Mouse (Mus musculus) CD4-positive, CD25-positive, alpha-beta regulatory T cell, adult 2 months (primary cell): Measurements from ENCODE around the gene Cd151.

ENCODE experiments used
- DNase-seq: peaks from one replicate; pipeline ENCODE4 v3.0.0-alpha.2; 2012; ENCODE audit warnings: low read depth, low spot score

The Cd151 gene

GRCm38 (mm10) chr7:141467230-141468030, at the start of gene Cd151:
Cd151 (plus strand) TSS chr7:141467392.
- peak; percentile 84 for DNase-seq

- DNase-seq, result no peak
Observed at GRCm38 (mm10) chr7:141417731-141418681, 49.2 kb upstream of the Cd151 start.

- no peak for DNase-seq
Observed at GRCm38 (mm10) chr7:141418970-141419369, 48.2 kb upstream of the Cd151 start.

- no peak for DNase-seq
Observed at GRCm38 (mm10) chr7:141420030-141420702, 47.0 kb upstream of the Cd151 start.

- no peak for DNase-seq
Observed at GRCm38 (mm10) chr7:141423811-141424210, 43.4 kb upstream of the Cd151 start.

- DNase-seq, result no peak
Observed at GRCm38 (mm10) chr7:141426948-141427730, 40.1 kb upstream of the Cd151 start.

- DNase-seq, result no peak
Observed at GRCm38 (mm10) chr7:141428701-141429100, 38.5 kb upstream of the Cd151 start.

- peak; percentile 59 for DNase-seq
Observed at GRCm38 (mm10) chr7:141429310-141429709, 37.9 kb upstream of the Cd151 start, which contains the start of gene Cend1. Cend1 (minus strand) TSS chr7:141429491.

GRCm38 (mm10) chr7:141429840-141430584, 37.2 kb upstream of the Cd151 start:
- DNase-seq, result no peak

GRCm38 (mm10) chr7:141430585-141431240, 36.5 kb upstream of the Cd151 start:
- no peak for DNase-seq

- DNase-seq, result no peak
Observed at GRCm38 (mm10) chr7:141431434-141432185, 35.6 kb upstream of the Cd151 start.

- no peak for DNase-seq
Observed at GRCm38 (mm10) chr7:141432186-141432611, 35.0 kb upstream of the Cd151 start.

GRCm38 (mm10) chr7:141432741-141433516, 34.3 kb upstream of the Cd151 start:
- no peak for DNase-seq

GRCm38 (mm10) chr7:141433517-141434400, 33.4 kb upstream of the Cd151 start:
- no peak for DNase-seq

GRCm38 (mm10) chr7:141434464-141434863, 32.7 kb upstream of the Cd151 start:
- DNase-seq, result peak; percentile 54

- peak; percentile 84 for DNase-seq
Observed at GRCm38 (mm10) chr7:141435129-141435855, 31.9 kb upstream of the Cd151 start.
